Mouse (Mus musculus): Measurements from ENCODE around the gene Ciapin1. TPM values are rescaled to one million over a fixed set of nuclear protein-coding genes. Genes with fewer than 3 reads are reported as not detected.
"Not testable (repeated sequence)": the region's sequence is repeated elsewhere in the genome, so short reads cannot be mapped to it uniquely, and the experiment has no call there.

Ciapin1 gene
- total RNA-seq, 1 experiment = 134 TPM

- H3K36me3 ChIP-seq (ENCODE audit: control insufficient read depth, insufficient read depth, low read length, poor library complexity, severe bottlenecking) = peaks cover 26% of the 10 kb centered on the region
- in situ Hi-C loops (cut with MboI; ENCODE audit: low sequenced_read_pairs in 2 of 2, unreplicated experiment in 2 of 2); H3K4me1 ChIP-seq (ENCODE audit: control insufficient read depth in 2 of 2, insufficient read depth in 2 of 2, low read length in 2 of 2, poor library complexity in 1 of 2); DNase-seq (ENCODE audit: low read depth, low spot score); H3K9ac ChIP-seq (ENCODE audit: insufficient read depth, low read depth, low read length, poor library complexity, severe bottlenecking); H3K9me3 ChIP-seq (ENCODE audit: control insufficient read depth, insufficient read depth, low read depth, low read length); H3K4me3 ChIP-seq (ENCODE audit: insufficient read depth in 1 of 2, low read depth in 1 of 2, low read length in 2 of 2, poor library complexity in 1 of 2, severe bottlenecking in 1 of 2); H3K27ac ChIP-seq (ENCODE audit: insufficient read depth, low read depth, low read length, poor library complexity, severe bottlenecking): not testable (repeated sequence)
- TF ChIP-seq MAFK (IDR thresholded peaks at IDR 0.05; ENCODE audit: insufficient read depth, low read depth, low read length) = peak; percentile 79
Observed at GRCm38 (mm10) chr8:94833901-94834405, 4.2 kb downstream of the Ciapin1 start.

DNA sequence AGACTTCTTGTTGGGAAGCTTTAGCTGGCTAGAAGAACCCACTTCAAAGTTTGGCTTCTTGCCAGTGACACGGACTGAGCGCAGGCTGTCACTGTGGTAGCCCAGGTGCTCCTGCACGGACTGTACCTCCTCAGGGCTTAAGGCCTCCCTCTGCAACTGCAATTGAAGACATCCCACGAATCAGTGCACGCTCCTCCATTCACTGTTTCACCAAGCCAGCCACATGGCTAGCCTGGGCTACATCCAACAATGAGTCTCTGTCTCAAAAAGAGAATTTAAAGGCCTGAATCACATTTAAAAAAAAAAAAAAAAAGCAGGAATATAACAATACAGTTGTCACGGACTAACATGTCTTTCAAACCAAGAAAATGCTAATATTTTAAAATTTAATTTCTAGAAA lies 9.9 kb downstream of the Ciapin1 start:
- no peak overlapping the region for H3K4me3 ChIP-seq (ENCODE audit: insufficient read depth in 1 of 2, low read depth in 1 of 2, low read length in 2 of 2, poor library complexity in 1 of 2, severe bottlenecking in 1 of 2)
- no peak overlapping the region for H3K27ac ChIP-seq (ENCODE audit: insufficient read depth, low read depth, low read length, poor library complexity, severe bottlenecking)
- DNase-seq (ENCODE audit: low read depth, low spot score) = no peak
- TF ChIP-seq MAFK (IDR thresholded peaks at IDR 0.05; ENCODE audit: insufficient read depth, low read depth, low read length) (no peak), ZNF384 (IDR thresholded peaks at IDR 0.05; ENCODE audit: low read depth, low read length) (no peak), CHD2 (IDR thresholded peaks at IDR 0.05; ENCODE audit: low read depth, low read length) (no peak), ZC3H11A (IDR thresholded peaks at IDR 0.05; ENCODE audit: borderline replicate concordance, low read depth, low read length) (no peak), HCFC1 (IDR thresholded peaks at IDR 0.05; ENCODE audit: borderline replicate concordance, insufficient read depth, low read length) (no peak)
- no peak overlapping the region for H3K9ac ChIP-seq (ENCODE audit: insufficient read depth, low read depth, low read length, poor library complexity, severe bottlenecking)
- H3K9me3 ChIP-seq (ENCODE audit: control insufficient read depth, insufficient read depth, low read depth, low read length) = no peaks in the 10 kb centered on the region
- in situ Hi-C loops (cut with MboI; ENCODE audit: low sequenced_read_pairs in 2 of 2, unreplicated experiment in 2 of 2) = no loop called here
- H3K36me3 ChIP-seq (ENCODE audit: control insufficient read depth, insufficient read depth, low read length, poor library complexity, severe bottlenecking) = peaks cover 59% of the 10 kb centered on the region
- peaks cover 0 to 3% of the 10 kb centered on the region in 2 experiments; a peak in 1 of 4 replicates for H3K4me1 ChIP-seq (ENCODE audit: control insufficient read depth in 2 of 2, insufficient read depth in 2 of 2, low read length in 2 of 2, poor library complexity in 1 of 2)

DNA sequence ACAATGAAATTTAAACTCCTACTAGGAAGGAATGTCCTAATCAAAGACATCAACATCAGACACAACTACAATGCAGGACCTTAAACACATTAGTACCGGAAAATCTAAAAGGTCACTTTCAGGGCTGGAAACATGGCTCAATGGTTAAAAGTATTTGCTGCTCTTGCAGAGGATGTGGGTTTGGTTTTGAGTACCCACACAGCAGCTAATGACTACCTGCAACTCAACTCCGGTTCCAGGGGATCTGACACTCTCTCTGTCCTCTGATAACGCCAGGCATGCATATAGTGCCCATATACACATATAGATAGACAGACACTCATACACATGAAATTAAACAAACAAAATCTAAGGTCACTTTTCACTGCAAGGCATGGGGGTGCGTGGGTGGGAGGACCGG lies 11.9 kb downstream of the Ciapin1 start:
- in situ Hi-C loops (cut with MboI; ENCODE audit: low sequenced_read_pairs in 2 of 2, unreplicated experiment in 2 of 2) = no loop called here
- TF ChIP-seq HCFC1 (IDR thresholded peaks at IDR 0.05; ENCODE audit: borderline replicate concordance, insufficient read depth, low read length) (no peak), ZC3H11A (IDR thresholded peaks at IDR 0.05; ENCODE audit: borderline replicate concordance, low read depth, low read length) (no peak), CHD2 (IDR thresholded peaks at IDR 0.05; ENCODE audit: low read depth, low read length) (no peak), MAFK (IDR thresholded peaks at IDR 0.05; ENCODE audit: insufficient read depth, low read depth, low read length) (no peak), ZNF384 (IDR thresholded peaks at IDR 0.05; ENCODE audit: low read depth, low read length) (no peak)
- no peak overlapping the region for H3K4me3 ChIP-seq (ENCODE audit: insufficient read depth in 1 of 2, low read depth in 1 of 2, low read length in 2 of 2, poor library complexity in 1 of 2, severe bottlenecking in 1 of 2)
- peaks cover 0 to 10% of the 10 kb centered on the region in 2 experiments; a peak in 1 of 4 replicates for H3K4me1 ChIP-seq (ENCODE audit: control insufficient read depth in 2 of 2, insufficient read depth in 2 of 2, low read length in 2 of 2, poor library complexity in 1 of 2)
- no peak overlapping the region for H3K27ac ChIP-seq (ENCODE audit: insufficient read depth, low read depth, low read length, poor library complexity, severe bottlenecking)
- DNase-seq (ENCODE audit: low read depth, low spot score) = no peak
- no peak overlapping the region for H3K9ac ChIP-seq (ENCODE audit: insufficient read depth, low read depth, low read length, poor library complexity, severe bottlenecking)
- peaks cover 59% of the 10 kb centered on the region for H3K36me3 ChIP-seq (ENCODE audit: control insufficient read depth, insufficient read depth, low read length, poor library complexity, severe bottlenecking)
- no peaks in the 10 kb centered on the region for H3K9me3 ChIP-seq (ENCODE audit: control insufficient read depth, insufficient read depth, low read depth, low read length)

DNA sequence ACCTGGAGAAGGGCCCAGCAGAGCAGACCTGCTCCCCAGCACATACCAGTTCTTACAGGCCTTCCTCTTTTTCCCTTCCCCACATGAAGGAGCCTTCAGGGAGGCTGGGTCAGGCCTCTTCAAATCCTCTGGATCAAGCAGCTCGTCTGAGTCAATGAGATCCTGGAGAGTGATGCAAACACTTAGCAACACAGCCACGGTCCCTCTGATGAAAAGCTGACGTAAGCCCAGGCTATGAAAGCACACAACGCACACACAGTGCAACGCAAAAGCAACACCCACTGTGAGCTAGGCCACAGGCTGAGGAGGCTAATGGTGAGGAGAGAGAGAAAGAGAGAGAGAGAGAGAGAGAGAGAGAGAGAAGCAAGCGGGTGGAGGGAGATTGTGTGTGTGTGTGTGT lies 13.0 kb downstream of the Ciapin1 start:
- TF ChIP-seq MAFK (IDR thresholded peaks at IDR 0.05; ENCODE audit: insufficient read depth, low read depth, low read length) (no peak), ZC3H11A (IDR thresholded peaks at IDR 0.05; ENCODE audit: borderline replicate concordance, low read depth, low read length) (no peak)
- in situ Hi-C loops (cut with MboI; ENCODE audit: low sequenced_read_pairs in 2 of 2, unreplicated experiment in 2 of 2) = no loop called here
- Histone ChIP-seq H3K36me3 (ENCODE audit: control insufficient read depth, insufficient read depth, low read length, poor library complexity, severe bottlenecking) (peaks cover 62% of the 10 kb centered on the region), H3K9me3 (ENCODE audit: control insufficient read depth, insufficient read depth, low read depth, low read length) (no peaks in the 10 kb centered on the region), H3K9ac (ENCODE audit: insufficient read depth, low read depth, low read length, poor library complexity, severe bottlenecking) (no peak overlapping the region), H3K4me3 (ENCODE audit: insufficient read depth in 1 of 2, low read depth in 1 of 2, low read length in 2 of 2, poor library complexity in 1 of 2, severe bottlenecking in 1 of 2) (no peak overlapping the region), H3K27ac (ENCODE audit: insufficient read depth, low read depth, low read length, poor library complexity, severe bottlenecking) (0 out of 2 replicates have a peak overlapping the region, but pooled peaks have one; percentile 8), H3K4me1 (ENCODE audit: control insufficient read depth in 2 of 2, insufficient read depth in 2 of 2, low read length in 2 of 2, poor library complexity in 1 of 2) (peaks cover 0 to 10% of the 10 kb centered on the region in 2 experiments; a peak in 1 of 4 replicates)
- DNase-seq (ENCODE audit: low read depth, low spot score) = no peak
